Mouse (Mus musculus) layer of hippocampus, adult 2 months (tissue): ENCODE results near the gene Vwa3a. TPM values are rescaled to one million over a fixed set of nuclear protein-coding genes. Genes with fewer than 3 reads are reported as not detected.

Source experiments
- DNase-seq, 2 experiments: peaks; one replicate each; pipeline ENCODE4 v3.0.0; 2022; ENCODE audit warnings: low spot score in 2 of 2
- H3K27ac ChIP-seq: fragments of 200-600 bp; 2 replicates; pipeline ENCODE4 v1.8.1; 2022
- H3K4me3 ChIP-seq: fragments of 200-600 bp; 2 replicates; pipeline ENCODE4 v1.8.1; 2022; ENCODE audit warnings: mild to moderate bottlenecking
- CTCF ChIP-seq: fragments of 200-600 bp; conservative IDR thresholded peaks from 2 replicates; pipeline ENCODE4 v1.8.1; 2022; ENCODE audit warnings: antibody characterized with exemption, mild to moderate bottlenecking, moderate library complexity
- total RNA-seq, 2 experiments: library from RNA; stranded (reverse); gene quantifications; 2 replicates each; pipeline ENCODE4 v1.2.3; 2021

Vwa3a gene
- total RNA-seq, 2 experiments from 2014 or later: 16.1 to 20.3 TPM

DNA sequence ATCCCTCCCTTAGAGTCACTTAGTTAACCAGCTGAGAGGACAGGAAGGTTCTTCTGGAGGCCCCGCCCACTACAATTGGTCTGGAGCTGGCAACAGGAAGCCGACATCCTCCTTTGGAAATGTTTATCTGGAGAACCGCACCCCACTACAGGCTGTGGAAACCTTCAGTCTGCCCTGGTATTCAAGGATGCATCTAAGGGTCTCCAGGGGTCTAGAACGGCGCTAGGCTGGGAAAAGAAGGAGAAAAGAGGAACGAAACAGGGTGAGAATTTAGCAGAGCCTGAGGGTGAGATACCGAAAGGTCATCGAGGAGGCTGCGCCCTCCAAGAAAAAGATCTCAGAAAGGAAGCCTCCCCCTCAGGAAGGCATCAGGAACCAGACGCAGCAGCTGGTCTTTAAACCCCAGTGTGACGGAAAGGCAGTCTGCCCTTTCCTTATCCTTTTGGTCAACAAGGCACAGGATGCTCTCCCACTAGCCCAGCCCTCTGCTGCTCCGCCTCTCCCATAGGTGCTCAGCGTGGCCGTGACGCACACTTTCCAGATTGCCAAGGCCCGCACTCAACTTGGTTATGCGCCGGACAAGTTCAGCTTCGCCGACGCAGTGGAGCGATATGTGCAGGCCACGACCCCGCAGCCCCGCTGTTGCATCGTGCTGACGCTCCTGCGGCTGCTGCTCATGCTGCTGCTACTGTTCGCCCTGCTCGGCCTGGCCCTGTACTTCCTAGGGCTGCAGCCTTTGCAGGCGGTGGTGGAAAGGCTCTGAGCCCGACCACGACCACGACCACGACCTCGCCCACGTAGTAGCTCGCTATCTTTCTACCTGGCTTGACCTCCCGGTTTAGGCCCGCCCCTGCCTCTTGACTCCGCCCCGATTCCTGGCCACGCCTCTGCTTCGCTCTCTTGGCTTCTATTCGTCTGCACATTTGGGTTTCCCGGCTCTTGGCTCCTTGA is 91.6 kb downstream of the Vwa3a start:
- DNase-seq: peak; percentile 48 to 51
- H3K4me3 ChIP-seq: peak overlapping the region; percentile 84
- peak overlapping the region; percentile 90 for H3K27ac ChIP-seq
- no peak for TF ChIP-seq CTCF

DNA sequence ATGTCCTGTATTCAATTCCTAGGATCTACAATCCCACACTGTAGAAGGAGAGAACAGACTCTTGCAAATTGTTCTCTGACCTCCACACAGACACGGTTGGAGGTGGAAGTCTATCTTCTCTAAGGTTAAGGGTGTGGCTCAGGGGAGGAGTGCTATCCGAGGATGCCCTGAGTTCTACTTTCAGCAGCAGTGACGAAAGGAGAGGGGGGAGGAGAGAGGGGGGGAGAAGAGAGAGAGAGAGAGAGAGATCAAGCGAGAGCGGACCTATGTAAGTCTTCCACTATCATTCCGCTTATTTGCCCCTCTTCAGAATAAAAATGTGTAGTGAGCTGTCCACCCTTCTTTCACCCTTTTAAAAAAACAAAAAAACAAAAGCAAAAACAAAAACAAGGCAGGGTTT is 95.3 kb downstream of the Vwa3a start:
- TF ChIP-seq CTCF: no peak

DNA sequence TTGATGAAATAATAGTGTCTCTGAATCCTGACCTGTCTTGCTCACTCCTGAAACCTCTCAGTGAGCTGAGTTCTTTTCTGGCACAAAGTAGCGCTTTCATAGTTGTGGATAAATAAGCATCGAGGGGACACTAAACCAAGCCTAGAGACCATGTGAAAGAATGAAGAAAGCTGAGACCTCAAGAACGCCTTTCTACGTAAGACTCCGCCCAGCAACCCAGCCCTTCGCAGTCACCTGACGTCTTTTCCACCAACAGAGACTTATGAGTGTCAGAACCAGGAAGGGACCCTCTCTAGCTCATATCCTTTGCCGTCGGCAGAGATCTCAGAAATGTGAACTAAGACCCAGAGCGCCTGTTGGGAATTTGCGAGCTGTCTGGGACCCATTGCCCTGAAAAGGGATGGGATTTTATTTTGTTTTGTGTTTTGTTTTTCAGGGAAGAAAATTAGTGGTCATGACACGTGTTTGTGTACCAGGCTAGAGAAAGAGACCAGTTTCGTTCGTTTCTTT is 95.8 kb downstream of the Vwa3a start:
- DNase-seq: peak; percentile 66 to 82
- no peak for TF ChIP-seq CTCF
- Histone ChIP-seq H3K4me3 (peak overlapping the region; percentile 72), H3K27ac (peak overlapping the region; percentile 93)

More for the DNA sequence above, 95.3 kb downstream of the Vwa3a start:
- Histone ChIP-seq H3K4me3 (peak overlapping the region; percentile 72), H3K27ac (peak overlapping the region; percentile 93; the same call in 1 of the 2 replicates)
- DNase-seq: no peak

DNA sequence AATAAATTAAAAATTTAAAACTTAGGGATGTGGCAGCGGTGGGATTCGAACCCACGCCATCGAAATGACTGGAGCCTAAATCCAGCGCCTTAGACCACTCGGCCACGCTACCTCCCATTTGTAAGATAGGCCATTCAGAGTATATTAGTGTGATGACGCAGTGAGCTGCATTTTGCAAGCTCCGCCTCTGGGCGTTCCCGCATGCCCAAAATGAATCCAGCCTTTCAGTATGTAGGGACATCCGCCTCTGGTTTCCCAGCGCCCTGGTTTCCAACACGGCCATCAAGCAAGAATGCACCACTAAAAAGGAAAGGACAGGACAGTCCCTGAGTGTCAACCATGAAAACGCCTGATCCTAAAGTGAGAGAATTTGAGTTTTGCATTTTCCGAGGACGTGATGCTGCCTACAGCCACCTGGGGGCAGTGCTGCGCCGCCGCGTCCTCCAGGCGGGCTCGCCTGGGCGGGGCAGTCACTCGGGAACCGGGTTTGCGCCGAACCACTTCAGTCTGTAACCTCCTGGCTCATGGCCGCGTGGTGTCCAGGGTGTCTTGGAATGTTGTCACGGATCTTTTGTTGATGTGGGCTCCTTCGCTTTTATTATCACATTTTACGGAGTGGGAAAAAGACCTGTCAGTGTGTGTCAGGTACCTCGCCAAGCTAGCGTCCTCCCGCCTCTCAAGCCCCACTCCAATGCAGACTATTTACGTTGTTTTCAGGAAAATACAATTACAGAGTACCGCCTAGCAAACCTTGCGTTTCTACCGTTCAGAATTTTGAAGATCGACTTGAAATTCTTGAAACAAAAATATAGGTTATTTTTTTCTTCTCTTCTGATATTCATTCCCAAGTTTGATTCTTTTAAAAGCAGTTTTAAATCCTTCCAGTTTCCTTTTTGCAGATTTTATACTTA is 96.6 kb downstream of the Vwa3a start:
- Histone ChIP-seq H3K27ac (peak overlapping the region; percentile 93), H3K4me3 (peak overlapping the region; percentile 72)
- peak; percentile 94 to 100 for DNase-seq
- TF ChIP-seq CTCF: peak; percentile 99

DNA sequence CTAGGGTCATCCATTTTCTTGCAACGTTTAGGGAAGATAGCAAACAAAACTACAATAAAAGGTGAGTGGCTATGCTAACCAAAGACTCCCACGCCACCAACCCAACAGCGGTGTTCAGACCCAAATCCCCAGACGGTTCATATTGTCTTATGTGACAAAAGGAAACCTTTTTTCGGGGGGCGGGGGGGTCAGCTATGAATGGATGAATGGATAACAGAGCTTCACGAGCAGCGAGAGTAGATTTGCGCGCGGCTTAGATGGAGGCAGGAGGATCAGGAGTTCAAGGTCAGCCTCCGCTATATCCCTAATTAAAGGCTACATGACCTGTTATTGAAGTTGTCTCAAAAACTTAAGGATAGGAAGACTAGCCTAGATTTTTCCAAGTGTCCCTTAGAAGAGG is 97.2 kb downstream of the Vwa3a start:
- Histone ChIP-seq H3K27ac (peak overlapping the region; percentile 93; the same call in 1 of the 2 replicates), H3K4me3 (peak overlapping the region; percentile 72)
- DNase-seq: no peak
- no peak for TF ChIP-seq CTCF

DNA sequence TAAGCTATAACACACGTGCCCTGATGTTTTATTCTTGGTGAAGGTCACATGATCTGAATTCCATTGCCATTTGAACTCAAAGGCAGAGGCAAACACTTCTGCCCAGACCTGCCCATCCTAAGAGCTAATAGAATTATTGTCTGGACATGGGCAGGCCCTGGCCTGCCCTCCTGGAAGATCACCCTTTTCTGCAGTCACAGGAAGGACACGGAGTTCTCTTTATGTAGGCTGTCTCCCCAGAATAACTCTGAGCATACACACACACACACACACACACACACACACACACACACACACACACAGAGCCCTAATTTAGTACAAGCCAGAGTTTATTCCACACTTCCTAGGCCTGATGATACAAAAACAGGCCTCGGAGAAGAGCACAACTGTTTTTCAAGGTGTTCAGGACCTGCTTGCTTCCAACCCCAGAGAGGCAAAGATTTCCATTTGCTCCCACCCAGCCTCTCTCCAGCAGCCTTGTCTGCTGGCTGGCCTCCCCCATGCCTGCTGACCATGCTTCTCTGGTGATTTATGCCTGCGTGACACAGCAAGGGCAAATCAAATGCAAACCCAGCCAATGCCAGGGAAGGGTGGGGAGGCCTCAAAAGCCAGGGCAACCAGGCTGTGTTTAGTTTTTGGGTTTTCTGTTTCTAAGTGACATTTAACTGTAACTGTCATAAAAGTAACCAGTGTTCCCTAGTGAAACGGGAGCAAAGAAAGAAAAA is 99.5 kb downstream of the Vwa3a start:
- no peak overlapping the region for H3K4me3 ChIP-seq
- no peak for DNase-seq
- H3K27ac ChIP-seq: no peak overlapping the region
- TF ChIP-seq CTCF: no peak

DNA sequence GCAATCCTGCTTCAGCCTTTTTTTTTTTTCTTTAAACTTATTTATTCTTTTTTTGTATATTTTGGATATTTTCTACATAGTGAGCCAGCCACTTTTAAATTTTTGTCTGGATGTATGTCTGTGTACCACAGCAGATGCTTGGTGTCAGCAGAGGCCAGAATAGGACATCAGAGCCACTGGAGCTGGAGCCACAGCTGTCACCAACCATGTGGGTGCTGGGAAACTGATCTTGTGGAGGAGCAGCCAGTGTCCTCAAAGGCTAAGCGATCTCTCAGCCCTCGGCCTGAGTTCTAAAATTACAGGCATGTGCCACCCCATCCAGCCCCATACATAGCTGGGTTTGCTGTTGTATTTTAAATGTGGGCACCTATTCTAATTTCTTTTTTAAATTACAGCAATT is 100.7 kb downstream of the Vwa3a start:
- no peak overlapping the region for H3K27ac ChIP-seq
- H3K4me3 ChIP-seq: no peak overlapping the region
- DNase-seq: no peak
- no peak for TF ChIP-seq CTCF

DNA sequence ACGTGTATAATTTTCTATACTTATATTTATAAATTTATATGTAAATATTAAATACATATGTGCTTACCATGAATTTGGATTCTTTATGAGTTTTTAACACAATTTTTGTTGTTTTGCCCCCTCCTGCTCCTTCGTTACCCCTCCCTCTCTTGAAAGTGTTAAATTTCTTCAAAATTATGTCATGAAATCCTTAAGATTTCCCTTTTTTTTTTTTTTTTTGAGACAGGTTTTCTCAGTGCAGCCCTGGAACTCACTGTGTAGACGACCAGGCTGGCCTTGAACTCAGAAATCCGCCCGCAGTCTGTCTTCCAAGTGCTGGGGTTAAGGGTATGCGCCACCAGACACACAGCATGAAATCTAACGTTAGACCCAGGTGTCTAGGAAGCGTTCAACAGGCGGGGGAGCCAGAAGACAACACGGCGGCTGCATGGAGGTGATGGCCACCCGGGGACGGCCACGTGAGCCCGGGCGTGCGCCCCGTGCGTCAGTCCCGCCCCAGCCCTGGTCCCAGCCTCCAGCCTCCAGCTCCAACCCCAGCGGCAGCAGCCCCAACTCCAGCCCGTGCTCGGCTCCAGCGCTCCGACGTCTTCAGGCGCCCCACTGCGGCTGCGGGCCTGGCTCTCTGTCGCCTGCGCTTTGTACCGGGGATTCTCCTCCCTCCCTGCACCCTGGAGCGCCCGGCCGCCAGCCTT is 103.4 kb downstream of the Vwa3a start, which contains the start of gene Eef2k:
Eef2k (plus strand) TSS at position 487 of the 692 bp plus-strand sequence.
- DNase-seq: peak; percentile 83 to 87
- TF ChIP-seq CTCF: peak; percentile 50
- H3K27ac ChIP-seq: peak within 1 kb of the TSS; percentile 99
- peak within 1 kb of the TSS; percentile 74 for H3K4me3 ChIP-seq

DNA sequence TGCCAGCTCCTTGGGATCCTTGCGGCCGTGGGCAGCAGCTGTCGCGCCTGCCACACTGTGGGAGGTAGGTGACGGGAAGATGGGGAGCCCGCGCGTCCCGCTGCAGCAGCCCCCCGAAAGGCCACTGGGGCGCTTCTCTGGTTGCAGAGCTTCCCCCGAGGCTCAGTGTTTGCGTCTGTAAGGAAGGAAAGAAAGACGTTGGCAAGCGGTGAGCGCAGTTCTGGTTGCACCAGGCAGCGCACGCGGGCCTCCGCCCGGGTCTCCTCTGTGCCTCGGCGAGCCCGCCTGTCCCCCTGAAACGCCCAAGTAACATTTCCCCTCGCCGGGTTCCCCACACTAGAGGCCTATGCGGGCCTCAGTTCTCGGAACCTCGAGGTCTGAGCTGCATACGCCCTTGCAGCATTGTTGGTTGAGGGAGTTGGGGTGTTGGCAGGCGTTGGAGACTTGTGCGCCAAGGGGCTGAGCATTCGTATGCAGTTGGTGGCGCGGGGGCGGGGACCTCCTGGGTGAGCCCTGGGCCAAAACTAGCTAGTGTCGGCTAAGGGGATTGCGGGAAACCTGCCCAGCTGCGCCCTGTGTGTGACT is 104.0 kb downstream of the Vwa3a start:
- peak overlapping the region; percentile 74 for H3K4me3 ChIP-seq
- TF ChIP-seq CTCF: no peak
- peak; percentile 88 to 90 for DNase-seq
- H3K27ac ChIP-seq: peak overlapping the region; percentile 99

DNA sequence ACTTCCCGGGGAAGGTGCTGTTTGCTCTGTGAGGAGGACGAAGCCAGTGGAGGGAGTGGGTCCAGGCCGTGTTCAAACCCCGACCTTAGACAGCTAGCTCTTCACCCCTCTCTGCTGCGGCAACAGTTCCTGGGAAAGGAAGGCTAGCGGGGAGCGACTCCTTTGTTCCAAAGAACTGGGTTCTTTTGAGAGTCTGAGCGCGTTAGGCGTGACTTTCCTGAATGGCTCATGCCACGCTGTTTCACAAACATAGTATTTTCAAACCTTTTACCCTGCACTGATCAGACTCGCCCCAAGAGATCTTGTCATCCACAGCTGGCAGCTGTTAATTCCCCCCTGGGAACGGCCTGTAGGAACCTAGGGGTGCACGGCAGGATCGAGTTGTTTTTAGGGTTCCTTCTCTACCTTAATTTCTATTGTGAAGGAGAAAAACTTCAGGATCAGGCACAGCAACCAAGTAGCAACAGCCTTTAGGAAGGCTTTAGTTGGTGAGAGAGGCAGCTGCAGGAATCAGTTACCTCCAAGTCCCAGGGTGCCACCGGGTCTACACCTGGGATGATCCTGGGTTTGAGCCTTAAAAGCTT is 104.8 kb downstream of the Vwa3a start:
- H3K27ac ChIP-seq: peak overlapping the region; percentile 99
- H3K4me3 ChIP-seq: peak overlapping the region; percentile 74
- no peak for DNase-seq
- TF ChIP-seq CTCF: no peak

DNA sequence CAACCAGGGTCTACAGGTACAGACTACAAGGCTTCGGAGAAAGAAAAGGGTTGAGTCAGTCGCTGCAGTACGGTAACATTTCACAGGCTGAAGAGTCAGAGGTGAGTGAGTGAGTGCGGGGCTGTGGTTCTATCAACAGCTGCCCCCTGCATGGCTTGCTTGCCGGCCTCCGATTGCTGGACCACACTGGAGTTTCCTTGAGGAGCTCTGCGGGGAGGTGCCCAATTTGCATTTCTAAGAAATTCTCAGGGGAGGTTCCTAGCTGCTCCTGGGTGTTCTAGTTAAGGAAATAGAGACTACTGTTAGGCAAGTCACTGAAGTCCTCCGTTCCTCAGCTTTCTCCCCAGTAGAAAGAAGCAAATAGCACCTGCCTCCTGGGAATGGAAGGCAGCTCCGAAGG is 105.6 kb downstream of the Vwa3a start:
- no peak overlapping the region; the same call in 1 of the 2 replicates for H3K4me3 ChIP-seq
- no peak for TF ChIP-seq CTCF
- no peak for DNase-seq
- H3K27ac ChIP-seq: no peak overlapping the region
